Mouse (Mus musculus) embryonic facial prominence, embryonic 10.5 days (tissue): ENCODE measurements around the gene Vps50. TPM values are rescaled to one million over a fixed set of nuclear protein-coding genes. Genes with fewer than 3 reads are reported as not detected.
"Not testable (repeated sequence)": the region's sequence is repeated elsewhere in the genome, so short reads cannot be mapped to it uniquely, and the experiment has no call there.

Source experiments
- DNase-seq: peaks from one replicate; pipeline ENCODE4 v3.0.0-alpha.2; 2017; ENCODE audit warnings: low spot score
- H3K27ac ChIP-seq: fragments of 300-500 bp; sonication (generic); replicated peaks from 2 replicates; pipeline ENCODE4 v1.5.1; 2016; ENCODE audit warnings: mild to moderate bottlenecking
- H3K27me3 ChIP-seq: fragments of 300-500 bp; sonication (generic); replicated peaks from 2 replicates; pipeline ENCODE4 v1.6.1; 2016; ENCODE audit warnings: low read depth, mild to moderate bottlenecking; ENCODE audit not compliant: poor library complexity, severe bottlenecking
- H3K36me3 ChIP-seq: fragments of 300-500 bp; sonication (generic); replicated peaks from 2 replicates; pipeline ENCODE4 v1.6.1; 2016; ENCODE audit warnings: mild to moderate bottlenecking, moderate library complexity
- H3K4me1 ChIP-seq: fragments of 300-500 bp; sonication (generic); 2 replicates; pipeline ENCODE4 v1.6.1; 2016
- H3K4me3 ChIP-seq: fragments of 300-500 bp; sonication (generic); 2 replicates; pipeline ENCODE4 v1.5.1; 2016; ENCODE audit warnings: mild to moderate bottlenecking, moderate library complexity
- H3K9me3 ChIP-seq: fragments of 300-500 bp; sonication (generic); 2 replicates; pipeline ENCODE4 v1.6.1; 2016; ENCODE audit warnings: mild to moderate bottlenecking
- WGBS: fragments of 180-500 bp; shearing (Covaris S2); methylation state at CpG from one replicate; pipeline ENCODE4 v1.1.7; 2016; 5-methylcytosine and 5-hydroxymethylcytosine counted together
- polyA plus RNA-seq: library from polyadenylated mRNA; unstranded; fragments of >200 nt; fragmentation: Nextera tagmentation; extraction: Ambion mirVana; gene quantifications from 2 replicates; pipeline ENCODE4 v1.2.1, GENCODE M21; 2016

Vps50 gene
- polyA plus RNA-seq, 1 experiment from 2014 or later, result 33.7 TPM

DNA sequence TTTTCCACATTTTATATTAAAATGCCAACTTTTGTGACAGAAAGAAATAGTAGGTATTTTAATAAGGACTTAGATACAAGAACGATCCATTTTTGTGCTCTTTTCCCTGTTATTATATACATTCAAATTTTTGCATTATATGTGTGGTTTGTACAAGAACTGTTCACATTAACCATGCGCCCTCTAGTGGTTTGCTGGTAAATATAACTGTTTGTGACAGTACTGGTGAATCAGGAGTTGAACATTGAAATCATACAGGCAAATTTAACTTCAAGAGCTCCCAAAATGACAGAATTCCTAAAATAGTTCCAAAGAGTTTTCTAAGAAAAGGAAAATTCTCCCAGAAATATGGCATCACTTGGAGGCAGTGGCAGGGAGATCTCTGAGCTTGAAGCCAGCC, 2.0 kb upstream of the Vps50 start:
- Histone ChIP-seq H3K9me3 (no peaks in the 10 kb centered on the region), H3K4me3 (no peak overlapping the region), H3K27me3 (no peaks in the 10 kb centered on the region), H3K27ac (no peak overlapping the region), H3K4me1 (peaks cover 12% of the 10 kb centered on the region; the same call in 1 of the 2 replicates), H3K36me3 (no peaks in the 10 kb centered on the region)
- 6% methylated on average over 2 of the region's 2 CpGs for WGBS
- no peak for DNase-seq

DNA sequence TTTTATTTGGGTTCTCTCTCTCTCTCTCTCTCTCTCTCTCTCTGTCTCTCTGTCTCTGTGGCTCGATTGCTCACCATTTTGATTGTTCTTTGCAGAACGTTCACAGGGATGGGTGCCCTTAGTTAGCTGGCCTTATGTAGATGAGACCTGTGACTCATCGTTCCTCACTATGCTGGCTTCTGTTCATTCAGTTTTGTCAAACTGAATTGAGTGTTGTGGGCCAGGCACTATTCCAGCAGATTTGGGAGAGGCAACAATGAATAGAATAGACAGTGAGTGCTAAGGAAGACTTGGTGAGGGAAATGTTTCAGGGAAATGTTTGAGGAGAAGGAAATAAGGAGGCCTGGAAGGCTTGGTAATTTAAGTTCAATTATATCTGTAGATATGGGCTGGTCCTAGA, 2.1 kb downstream of the Vps50 start:
- DNase-seq, result no peak
- 94% methylated on average over 3 of the region's 3 CpGs for WGBS
- no peak overlapping the region for H3K4me3 ChIP-seq
- no peaks in the 10 kb centered on the region for H3K36me3 ChIP-seq
- no peak overlapping the region for H3K27ac ChIP-seq
- no peaks in the 10 kb centered on the region for H3K27me3 ChIP-seq
- peaks cover 12% of the 10 kb centered on the region; the same call in 1 of the 2 replicates for H3K4me1 ChIP-seq
- H3K9me3 ChIP-seq, result no peaks in the 10 kb centered on the region

DNA sequence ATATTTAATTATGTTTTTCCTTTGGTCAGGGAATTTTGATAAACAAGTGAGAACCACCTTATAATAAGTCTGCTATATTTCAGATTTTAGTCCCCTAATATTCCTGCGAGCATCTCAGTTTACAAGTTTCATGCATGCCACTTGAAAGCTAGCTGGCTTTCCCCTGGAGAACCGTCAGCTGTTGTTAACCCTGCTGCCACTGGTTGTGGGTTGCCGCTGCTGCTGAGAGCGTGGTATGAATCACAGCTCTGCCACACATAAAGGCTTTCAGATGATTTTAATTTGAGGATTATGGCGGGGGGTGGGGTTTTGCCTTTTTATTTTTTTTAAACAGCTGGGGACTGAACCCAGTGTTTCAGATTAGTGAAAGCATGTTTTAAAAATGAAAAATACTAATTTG, 7.1 kb downstream of the Vps50 start:
- H3K27me3 ChIP-seq, result no peaks in the 10 kb centered on the region
- DNase-seq, result peak; percentile 9
- no peak overlapping the region for H3K27ac ChIP-seq
- H3K4me3 ChIP-seq, result no peak overlapping the region
- WGBS, result 77% methylated on average over 5 of the region's 5 CpGs
- H3K9me3 ChIP-seq, result no peaks in the 10 kb centered on the region
- no peaks in the 10 kb centered on the region for H3K4me1 ChIP-seq
- H3K36me3 ChIP-seq, result no peaks in the 10 kb centered on the region

DNA sequence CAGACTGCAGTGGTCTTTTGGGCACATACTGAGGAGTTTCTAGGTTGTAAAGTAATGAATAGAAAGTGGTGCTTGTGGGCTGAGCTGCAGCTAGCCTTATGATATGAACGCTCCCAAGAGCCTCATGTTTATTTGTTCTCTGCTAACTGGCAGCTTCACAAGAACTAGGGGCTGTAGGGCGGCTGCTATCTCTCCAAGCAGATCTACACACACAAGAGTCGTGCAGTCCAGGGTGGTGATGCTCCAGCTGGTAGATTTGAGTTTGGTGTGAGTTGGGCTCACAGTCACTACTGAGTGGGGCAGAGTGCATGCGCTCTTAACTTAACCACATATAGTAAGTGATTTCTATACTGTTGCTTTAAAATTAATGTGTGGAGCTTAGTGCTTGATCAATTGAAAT, 8.9 kb downstream of the Vps50 start:
- DNase-seq, result no peak
- Histone ChIP-seq H3K27me3 (no peaks in the 10 kb centered on the region), H3K36me3 (no peaks in the 10 kb centered on the region), H3K9me3 (no peaks in the 10 kb centered on the region), H3K4me1 (0 out of 2 replicates have a peak, but pooled peaks cover 3% of the 10 kb centered on the region), H3K27ac (no peak overlapping the region), H3K4me3 (no peak overlapping the region)
- WGBS, result 75% methylated on average over 4 of the region's 4 CpGs

DNA sequence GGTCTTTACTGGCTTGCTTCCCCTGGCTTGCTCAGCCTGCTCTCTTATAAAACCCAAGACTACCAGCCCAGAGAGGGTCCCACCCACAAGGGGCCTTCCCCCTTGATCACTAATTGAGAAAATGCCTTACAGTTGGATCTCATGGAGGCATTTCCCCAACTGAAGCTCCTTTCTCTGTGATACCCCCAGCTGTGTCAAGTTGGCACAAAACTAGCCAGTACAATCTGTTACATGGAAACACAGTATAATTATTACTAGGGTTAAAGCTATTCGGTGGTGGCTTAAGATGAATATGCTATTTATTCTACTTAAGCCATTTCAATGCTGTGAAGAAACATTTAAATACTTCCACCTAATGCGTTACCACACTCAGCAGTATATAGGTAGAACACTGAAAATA, 10.0 kb downstream of the Vps50 start:
- not testable (repeated sequence) for H3K27me3 ChIP-seq, H3K36me3 ChIP-seq, H3K4me1 ChIP-seq, DNase-seq, H3K4me3 ChIP-seq, H3K27ac ChIP-seq, H3K9me3 ChIP-seq
- 89% methylated on average over 2 of the region's 2 CpGs for WGBS

DNA sequence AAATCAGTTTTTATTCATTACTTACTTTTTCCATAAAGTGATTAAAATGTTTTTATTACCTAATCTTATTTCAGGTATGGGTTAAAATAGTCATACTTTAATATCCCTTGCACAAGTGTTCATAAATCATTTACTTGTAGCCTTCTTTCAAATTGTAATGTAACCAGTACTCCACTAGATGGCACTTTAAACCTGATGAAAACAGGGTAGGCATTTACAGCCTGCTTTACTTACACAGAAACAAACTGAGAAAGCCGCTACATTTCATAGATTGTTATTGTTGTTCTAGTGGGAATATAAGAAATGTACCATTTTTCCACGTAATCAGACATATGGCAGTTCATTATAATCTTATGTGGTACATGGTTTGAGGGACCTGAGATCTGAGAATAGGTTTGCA, 11.6 kb downstream of the Vps50 start:
- no peak for DNase-seq
- Histone ChIP-seq H3K9me3 (no peaks in the 10 kb centered on the region), H3K4me1 (0 out of 2 replicates have a peak, but pooled peaks cover 8% of the 10 kb centered on the region), H3K27me3 (no peaks in the 10 kb centered on the region), H3K27ac (no peak overlapping the region), H3K4me3 (no peak overlapping the region), H3K36me3 (no peaks in the 10 kb centered on the region)
- 35% methylated on average over 2 of the region's 2 CpGs for WGBS

DNA sequence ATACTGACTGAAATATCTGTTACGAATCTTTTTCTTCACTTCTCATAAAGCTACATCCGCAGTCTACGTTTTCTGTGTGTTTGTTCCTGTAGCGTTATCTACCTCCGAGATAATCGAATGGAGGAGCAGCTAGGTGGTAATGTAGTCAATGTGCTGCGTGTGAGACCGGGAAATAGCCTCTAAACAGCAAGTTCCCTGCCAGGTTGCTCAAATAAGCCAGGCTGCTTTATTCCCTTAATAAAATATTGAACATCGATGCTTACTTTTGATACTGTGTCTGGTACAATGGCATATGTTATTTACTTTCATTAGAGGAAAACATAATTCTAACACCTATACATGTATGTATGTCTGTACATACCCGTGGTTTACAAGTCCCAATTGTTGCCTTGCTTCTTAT, 12.9 kb downstream of the Vps50 start:
- peak overlapping the region; percentile 66; the same call in 1 of the 2 replicates for H3K27ac ChIP-seq
- no peaks in the 10 kb centered on the region for H3K27me3 ChIP-seq
- no peaks in the 10 kb centered on the region for H3K36me3 ChIP-seq
- 84% methylated on average over 10 of the region's 10 CpGs for WGBS
- H3K4me3 ChIP-seq, result no peak overlapping the region
- H3K4me1 ChIP-seq, result 0 out of 2 replicates have a peak, but pooled peaks cover 8% of the 10 kb centered on the region
- no peak for DNase-seq
- no peaks in the 10 kb centered on the region for H3K9me3 ChIP-seq

DNA sequence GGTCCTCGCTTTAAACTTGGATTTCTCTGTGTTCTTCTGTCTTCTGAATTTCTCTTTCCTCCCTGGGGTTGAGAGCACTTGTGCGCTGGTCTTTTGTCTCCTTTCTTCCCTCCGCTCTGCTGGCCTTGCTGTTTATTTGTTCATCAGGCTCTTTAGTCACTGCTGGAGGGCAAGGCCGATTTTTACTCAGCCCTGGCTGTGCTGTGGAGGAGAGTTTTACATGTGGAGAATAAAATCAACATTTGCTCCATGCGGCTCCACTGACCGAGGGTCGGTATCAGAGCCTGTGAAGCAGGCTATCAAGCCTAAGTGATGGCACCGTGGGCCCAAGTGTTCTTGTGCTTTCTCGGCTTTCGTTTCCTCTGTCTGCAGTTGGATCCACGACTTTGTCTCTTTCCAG, 13.4 kb downstream of the Vps50 start:
- Histone ChIP-seq H3K4me3 (no peak overlapping the region), H3K4me1 (0 out of 2 replicates have a peak, but pooled peaks cover 8% of the 10 kb centered on the region), H3K36me3 (no peaks in the 10 kb centered on the region), H3K27me3 (no peaks in the 10 kb centered on the region), H3K9me3 (no peaks in the 10 kb centered on the region), H3K27ac (peak overlapping the region; percentile 66)
- DNase-seq, result peak; percentile 14
- 54% methylated on average over 11 of the region's 11 CpGs for WGBS

DNA sequence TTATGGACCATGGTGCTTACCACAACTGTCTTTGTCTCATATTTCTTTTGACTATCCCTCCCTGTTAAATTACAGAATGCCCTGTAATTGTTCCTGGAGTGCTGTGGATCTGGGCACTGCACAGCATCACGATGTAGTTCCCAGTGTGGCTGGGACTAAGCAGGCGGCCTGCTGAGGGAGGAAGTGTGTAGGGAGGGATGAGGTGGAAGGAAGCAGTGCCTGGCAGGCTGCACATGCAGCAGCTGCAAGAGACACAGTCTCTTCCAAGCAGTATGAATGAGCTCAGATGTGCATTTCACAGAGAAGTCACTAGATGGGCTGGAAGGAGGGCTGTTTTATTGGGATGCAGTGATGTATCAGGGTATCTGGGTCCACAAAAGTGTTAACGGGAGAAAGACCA, 14.4 kb downstream of the Vps50 start:
- Histone ChIP-seq H3K4me3 (no peak overlapping the region), H3K27me3 (no peaks in the 10 kb centered on the region), H3K4me1 (0 out of 2 replicates have a peak, but pooled peaks cover 8% of the 10 kb centered on the region), H3K27ac (no peak overlapping the region), H3K9me3 (no peaks in the 10 kb centered on the region), H3K36me3 (peaks cover 4% of the 10 kb centered on the region)
- DNase-seq, result peak; percentile 12
- WGBS, result 53% methylated on average over 3 of the region's 3 CpGs

DNA sequence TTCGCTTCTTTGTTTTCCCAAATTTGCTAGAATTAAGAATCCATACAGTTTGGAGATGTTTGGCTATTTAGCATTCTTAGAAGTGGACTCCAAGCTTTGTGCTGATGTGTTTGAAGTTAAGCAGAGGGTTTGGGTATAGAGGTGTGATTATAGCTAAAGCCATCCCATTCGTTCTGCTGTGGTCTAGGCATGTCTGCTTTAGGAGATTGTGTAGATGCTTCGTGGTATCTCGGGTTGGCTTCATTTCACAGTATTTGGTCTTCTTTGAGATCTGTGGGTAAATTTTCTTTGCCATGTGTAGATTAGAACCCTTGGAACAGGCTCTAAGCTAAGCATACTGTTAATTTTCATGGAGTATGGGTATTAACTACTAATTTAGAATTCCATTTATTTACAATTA, 30.0 kb downstream of the Vps50 start:
- Histone ChIP-seq H3K4me1 (no peaks in the 10 kb centered on the region), H3K27me3 (no peaks in the 10 kb centered on the region), H3K27ac (no peak overlapping the region), H3K36me3 (peaks cover 5% of the 10 kb centered on the region), H3K9me3 (no peaks in the 10 kb centered on the region), H3K4me3 (no peak overlapping the region)
- DNase-seq, result no peak
- 95% methylated on average over 4 of the region's 4 CpGs for WGBS

DNA sequence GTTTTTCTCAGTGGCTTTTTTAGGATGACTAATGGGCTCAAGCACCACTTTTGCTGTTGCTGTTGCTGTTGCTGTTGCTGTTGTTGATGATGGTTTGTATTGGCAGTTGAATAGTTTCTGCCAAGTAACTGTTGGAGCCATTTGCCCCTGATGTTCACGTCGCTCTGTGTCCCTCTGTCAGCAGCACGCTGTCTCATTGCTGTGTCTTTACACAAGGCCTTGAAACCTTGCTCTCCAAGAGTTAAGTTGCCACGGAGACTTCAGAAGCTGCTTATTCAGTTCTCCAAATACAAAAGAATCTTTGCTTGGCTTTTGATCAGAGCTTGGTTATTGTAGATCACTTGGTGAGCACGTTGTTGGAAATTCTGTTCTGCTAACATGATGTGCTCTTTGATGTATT, 33.3 kb downstream of the Vps50 start:
- no peak for DNase-seq
- 0 out of 2 replicates have a peak, but pooled peaks cover 6% of the 10 kb centered on the region for H3K36me3 ChIP-seq
- H3K4me3 ChIP-seq, result no peak overlapping the region
- H3K27me3 ChIP-seq, result no peaks in the 10 kb centered on the region
- no peak overlapping the region for H3K27ac ChIP-seq
- no peaks in the 10 kb centered on the region for H3K4me1 ChIP-seq
- no peaks in the 10 kb centered on the region for H3K9me3 ChIP-seq
- 67% methylated on average over 5 of the region's 5 CpGs for WGBS

DNA sequence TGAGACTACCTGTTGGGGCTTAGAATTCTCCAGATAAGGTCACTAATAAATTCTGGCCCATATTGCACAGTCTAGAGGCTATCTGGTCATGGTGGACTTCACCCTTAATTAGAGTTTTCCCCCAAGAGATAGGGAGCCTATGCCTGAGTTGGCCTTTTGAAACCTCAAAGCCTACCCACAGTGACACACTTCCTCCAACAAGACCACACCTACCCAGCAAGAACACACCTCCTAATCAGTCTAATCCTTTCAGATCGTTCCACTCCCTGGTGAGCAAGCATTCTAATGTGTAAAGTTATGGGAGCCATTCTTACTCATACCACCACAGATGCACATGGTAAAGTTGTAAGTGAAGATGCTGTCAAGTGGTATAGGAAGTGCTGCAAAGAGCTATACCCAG, 37.9 kb downstream of the Vps50 start:
- WGBS, result 79% methylated on average over 1 of the region's 1 CpGs
- Histone ChIP-seq H3K9me3 (no peaks in the 10 kb centered on the region), H3K27ac (no peak overlapping the region), H3K36me3 (peaks cover 6% of the 10 kb centered on the region; the same call in 1 of the 2 replicates), H3K4me1 (no peaks in the 10 kb centered on the region), H3K4me3 (no peak overlapping the region), H3K27me3 (no peaks in the 10 kb centered on the region)
- no peak for DNase-seq

DNA sequence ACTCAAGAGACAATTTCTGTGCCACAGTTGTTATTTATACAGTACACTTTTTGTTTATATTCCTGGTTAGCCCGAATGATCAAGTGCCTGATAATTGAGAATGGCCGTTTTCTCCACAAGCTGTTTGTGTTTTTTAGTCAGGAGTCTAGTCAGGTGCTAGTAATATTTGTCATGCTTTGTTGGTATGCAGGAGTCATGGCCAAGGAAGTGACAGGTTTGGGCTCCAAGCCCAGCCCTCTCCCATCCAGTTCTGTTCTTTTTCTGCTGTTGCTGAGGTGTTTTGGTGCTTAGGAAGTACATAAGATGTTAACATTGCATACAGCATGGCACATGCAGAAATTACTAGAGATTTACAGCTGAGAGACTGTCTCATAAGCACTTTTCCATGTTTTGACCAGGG, 41.3 kb downstream of the Vps50 start:
- Histone ChIP-seq H3K27me3 (no peaks in the 10 kb centered on the region), H3K4me1 (no peaks in the 10 kb centered on the region), H3K27ac (no peak overlapping the region), H3K36me3 (peaks cover 6% of the 10 kb centered on the region; the same call in 1 of the 2 replicates), H3K4me3 (no peak overlapping the region), H3K9me3 (no peaks in the 10 kb centered on the region)
- DNase-seq, result no peak
- 92% methylated on average over 2 of the region's 2 CpGs for WGBS

DNA sequence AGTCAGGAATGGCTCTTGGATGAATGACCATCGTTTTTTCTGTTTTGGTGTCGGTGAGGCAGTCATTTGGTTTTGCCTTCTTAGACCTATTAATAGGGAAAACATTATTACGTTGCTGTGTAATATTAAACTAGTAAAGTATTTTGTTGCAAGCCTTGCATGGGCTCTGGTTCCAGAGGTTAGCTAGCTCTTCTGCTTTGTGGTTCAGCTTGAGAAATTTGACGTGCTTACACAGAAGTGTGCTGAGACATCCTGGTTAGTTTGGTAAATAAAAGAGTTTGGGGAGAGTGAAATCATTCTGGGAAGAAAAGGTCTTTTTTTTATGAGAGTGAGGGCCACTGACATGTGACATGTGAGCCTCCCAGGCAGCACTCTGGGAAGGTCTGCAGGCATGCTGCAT, 45.7 kb downstream of the Vps50 start:
- peaks cover 7% of the 10 kb centered on the region for H3K36me3 ChIP-seq
- H3K4me1 ChIP-seq, result no peaks in the 10 kb centered on the region
- WGBS, result 89% methylated on average over 4 of the region's 4 CpGs
- no peak for DNase-seq
- no peaks in the 10 kb centered on the region for H3K27me3 ChIP-seq
- H3K9me3 ChIP-seq, result no peaks in the 10 kb centered on the region
- H3K27ac ChIP-seq, result no peak overlapping the region
- H3K4me3 ChIP-seq, result no peak overlapping the region
